Mouse (Mus musculus): ENCODE data around the gene Tulp2.
"Not testable (repeated sequence)": the region's sequence is repeated elsewhere in the genome, so short reads cannot be mapped to it uniquely, and the experiment has no call there.

Tulp2 gene

DNA sequence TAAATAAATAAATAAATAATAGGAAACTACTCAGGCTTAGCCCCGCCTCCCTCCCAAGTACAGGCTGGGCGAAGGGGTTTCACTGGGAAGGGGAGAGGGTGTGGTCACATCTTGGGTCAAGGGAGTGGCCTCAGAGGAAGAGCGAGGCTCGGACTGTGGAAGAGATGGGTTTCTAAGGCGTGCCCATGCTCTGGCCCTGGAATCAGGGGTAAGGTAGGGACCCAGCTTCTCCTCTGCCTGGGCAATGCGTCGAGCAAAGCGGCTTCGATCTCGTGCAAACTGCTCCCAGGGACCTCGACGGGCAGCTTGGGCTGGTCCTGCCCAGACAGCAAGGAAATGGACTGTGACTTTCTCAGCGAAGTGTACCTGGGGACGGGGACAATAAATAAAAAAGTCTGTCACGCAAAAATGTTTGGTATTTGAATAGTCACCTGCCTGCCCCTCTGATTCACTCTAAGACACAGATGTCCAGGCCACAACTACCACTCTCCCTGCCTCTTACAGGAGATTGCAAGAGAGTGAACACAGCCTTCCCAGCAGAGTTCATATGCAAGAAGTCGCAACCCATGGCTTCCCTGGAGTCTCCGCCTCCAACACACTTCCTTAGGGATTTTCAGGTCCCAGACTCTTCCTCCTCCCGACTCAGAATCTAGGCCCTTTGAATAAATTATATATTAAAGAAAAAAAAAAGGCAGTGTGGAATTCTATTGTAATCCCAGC, 41.4 kb downstream of the Tulp2 start:
- DNase-seq = peak in 1 of 2 experiments; percentile 22

DNA sequence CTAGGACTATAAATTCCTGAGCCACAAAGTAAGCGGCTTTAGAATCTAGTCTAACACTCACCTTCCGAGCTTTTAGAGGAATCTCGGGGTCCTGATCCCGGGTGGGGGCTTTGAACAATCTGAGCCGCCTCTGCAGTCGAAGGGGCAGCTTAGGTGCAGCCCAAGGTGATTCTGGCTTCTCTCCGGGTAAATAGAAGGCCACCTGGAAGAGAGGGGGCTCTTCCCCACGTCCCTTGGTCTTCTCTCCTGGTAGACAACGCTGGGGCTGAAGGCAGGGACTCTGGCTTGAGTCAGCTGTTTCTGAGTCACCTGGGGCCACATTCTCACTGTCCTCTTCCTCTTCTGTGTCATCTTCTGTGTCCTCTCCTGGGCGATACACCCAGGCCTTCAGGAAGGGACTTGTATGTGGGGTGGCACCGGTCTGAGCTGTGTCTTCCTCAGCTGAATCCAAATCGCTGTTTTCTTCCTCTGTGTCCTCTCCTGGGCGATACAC, 42.0 kb downstream of the Tulp2 start:
- no peak for DNase-seq

DNA sequence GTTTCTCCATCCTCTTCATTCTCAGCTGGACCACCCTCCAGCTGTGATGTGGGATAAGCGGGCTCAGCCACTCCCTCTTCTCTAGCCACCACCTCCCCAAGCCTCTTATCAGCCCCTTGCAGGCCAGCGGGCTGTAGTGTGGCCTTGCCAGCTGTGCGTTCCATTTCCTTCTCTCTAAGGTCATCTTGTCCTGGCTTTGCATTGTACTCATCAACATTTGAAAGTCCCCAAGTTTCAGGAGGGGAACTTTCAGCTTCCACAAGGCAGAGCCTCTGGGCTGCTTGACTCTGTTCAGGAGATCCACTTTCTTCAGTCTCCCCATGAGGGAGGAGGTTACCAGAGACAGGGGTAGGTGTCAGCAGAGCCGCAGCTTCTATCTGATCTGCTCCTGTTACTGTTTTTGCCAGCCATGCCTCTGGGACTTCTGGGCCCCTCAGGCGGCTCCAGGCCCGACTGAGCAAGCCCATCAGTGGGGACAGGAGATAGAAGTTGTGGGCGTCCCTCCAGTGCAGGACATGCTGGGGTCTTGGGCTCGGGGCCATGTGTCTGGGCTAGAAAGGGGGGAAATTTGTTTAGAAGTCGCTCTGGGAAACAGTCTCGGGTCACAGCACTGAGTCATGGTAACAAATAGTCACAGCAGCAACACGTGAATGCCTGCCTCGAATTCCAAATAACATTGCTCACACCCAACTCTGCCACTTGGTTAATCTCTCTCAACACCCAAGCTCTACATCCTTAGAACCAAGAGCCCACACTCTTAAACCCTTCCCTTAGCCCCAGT, 43.4 kb downstream of the Tulp2 start:
- DNase-seq = no peak

GRCm38 (mm10) chr7:45525809-45526473, 44.3 kb downstream of the Tulp2 start, which contains the start of the genes Ppp1r15a and Plekha4:
Ppp1r15a (minus strand) TSS chr7:45526268.
Plekha4 (plus strand) TSS chr7:45526330.
- DNase-seq = peak; percentile 94 to 97

DNA sequence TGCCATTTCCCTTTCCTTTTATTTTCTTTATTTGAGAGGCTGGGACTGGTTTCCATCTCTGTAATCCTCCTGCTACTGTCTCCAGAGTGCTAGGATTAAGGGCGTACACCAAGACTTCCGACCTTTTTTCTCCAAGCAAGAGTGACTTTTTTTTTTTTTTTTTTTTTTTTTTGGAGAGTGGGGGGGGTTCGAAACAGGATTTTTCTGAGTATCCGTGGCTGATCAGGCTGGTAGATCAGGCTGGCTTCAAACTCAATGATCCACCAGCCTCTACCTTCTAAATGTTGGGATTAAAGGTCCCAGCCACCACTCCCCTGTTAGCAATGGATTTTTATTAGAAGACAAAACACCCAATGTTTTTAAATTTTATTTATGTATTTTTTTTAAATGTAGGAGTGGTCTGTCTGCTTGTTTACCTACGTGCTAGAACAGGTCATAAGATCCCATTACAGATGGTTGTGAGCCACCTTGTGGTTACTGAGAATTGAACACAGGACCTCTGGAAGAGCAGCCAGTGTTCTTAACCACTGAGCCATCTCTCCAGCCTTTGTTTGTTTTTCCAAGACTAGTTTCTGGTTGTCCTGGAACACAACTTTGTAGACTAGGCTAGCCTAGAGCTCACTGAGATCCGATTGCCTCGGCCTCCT, 44.9 kb downstream of the Tulp2 start:
- DNase-seq = peak in 1 of 2 experiments; percentile 19

DNA sequence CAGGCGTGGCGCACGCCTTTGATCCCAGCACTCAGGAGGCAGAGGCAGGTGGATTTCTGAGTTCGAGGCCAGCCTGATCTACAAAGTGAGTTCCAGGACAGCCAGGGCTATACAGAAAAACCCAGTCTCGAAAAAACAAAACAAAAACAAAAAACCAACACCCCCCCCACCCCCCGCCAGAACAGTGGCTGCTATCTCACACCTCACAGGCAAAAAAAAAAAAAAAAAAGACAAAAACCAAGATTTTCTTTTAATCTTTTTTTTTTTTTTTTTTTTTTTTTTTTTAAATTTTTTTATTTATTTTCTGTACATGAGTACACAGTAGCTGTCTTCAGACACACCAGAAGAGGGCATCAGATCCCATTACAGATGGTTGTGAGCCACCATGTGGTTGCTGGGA, 45.5 kb downstream of the Tulp2 start:
- not testable (repeated sequence) for DNase-seq

- DNase-seq = no peak
Observed at GRCm38 (mm10) chr7:45529461-45529860, 47.8 kb downstream of the Tulp2 start.

GRCm38 (mm10) chr7:45530643-45531042, 49.0 kb downstream of the Tulp2 start:
- no peak for DNase-seq

DNA sequence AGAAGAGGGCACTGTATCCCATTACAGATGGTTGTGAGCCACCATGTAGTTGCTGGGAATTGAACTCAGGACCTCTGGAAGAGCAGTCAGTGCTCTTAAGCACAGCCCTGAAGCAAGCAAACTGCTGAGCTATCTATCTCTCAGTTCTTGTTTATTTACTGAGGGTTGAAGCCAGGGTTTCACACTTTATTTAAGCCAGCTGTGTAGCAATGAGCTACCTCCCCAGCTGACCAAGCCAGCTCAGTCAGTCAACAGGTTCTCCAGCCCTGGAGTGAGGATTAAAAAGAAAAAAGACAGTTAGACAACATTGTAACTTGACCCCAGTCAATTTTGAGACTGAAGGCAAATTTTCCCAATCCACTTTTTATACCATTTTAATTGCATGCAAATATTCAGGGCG, 54.0 kb downstream of the Tulp2 start:
- DNase-seq = no peak

DNA sequence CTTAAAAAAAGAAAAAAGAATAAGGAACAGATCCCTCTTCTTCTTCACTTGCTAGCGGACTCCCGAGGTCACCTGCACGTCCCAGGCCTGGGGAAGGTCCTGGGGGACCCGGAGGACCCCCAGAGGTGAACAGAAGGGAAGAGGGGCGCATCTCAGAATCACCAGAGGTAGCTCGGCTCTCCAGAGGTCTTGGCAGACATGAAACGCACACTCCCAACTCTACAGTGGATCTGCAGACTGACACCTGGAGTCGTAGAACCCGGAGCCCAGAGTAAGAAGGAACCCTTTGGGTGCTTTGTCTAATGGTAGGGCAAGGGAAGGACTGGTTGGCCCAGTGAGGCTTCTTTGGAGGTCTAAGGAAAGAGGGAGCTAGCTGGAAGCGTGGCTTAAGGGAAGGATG, 55.9 kb downstream of the Tulp2 start:
- no peak for DNase-seq

DNA sequence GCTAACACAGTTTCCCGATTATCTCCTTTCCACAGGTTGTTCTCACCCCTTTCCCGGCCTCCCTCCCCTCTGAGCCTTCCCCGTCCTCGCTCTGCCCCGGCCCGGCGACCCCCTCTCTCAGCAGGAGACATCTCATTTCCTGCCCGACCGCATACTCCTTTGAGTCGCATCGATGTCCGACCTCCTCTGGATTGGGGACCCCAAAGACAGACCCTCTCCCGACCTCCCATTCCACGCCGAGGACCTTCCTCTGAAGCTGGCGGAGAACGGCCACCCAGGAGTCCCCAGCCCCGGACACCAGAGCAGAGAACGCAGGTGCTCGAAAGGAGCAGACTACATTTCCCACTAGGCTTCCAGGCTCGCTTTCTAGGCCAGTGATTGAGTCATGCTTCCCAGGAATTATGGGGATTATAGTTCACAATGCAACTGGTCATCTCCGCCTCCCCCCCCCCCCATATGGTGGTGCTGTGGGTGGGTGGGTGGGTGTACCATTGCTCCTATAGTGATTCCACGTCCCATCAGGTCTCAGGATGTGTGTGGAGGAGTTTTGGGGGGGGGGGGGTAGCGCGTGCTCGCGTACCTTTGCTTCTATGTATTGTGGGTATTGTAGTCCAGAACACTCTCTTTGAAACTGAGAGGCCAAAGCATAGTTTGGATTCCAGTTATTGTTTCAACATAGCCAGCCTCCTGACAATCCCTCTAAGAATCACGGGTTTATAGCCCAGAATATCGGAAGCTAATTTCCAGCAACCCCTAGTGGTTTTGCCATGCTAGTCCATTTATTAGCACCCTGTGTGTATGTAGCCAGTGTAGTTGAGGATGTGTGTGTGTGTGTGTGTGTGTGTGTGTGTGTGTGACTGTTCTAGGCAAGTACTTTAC, 56.7 kb downstream of the Tulp2 start:
- peak in 1 of 2 experiments; percentile 21 for DNase-seq

DNA sequence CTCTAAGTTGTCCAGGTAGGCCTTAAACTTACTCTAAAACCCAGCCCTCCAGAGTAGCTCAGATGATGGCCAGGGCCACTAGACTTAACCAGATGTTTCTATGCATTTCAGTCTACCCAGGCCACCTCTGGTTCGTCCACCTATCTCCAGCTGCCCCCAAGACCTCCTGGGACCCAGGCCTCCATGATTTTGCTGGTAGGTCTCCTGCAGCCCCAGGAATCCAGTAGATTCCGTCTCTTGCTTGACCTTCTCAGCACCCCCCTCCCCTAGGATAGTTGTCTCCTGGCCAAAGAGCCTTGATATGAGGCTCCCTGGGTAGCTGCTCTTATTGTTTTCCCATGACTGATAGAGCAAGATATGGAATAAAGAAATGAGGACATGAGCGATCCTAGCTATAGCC, 57.4 kb downstream of the Tulp2 start:
- DNase-seq = no peak

DNA sequence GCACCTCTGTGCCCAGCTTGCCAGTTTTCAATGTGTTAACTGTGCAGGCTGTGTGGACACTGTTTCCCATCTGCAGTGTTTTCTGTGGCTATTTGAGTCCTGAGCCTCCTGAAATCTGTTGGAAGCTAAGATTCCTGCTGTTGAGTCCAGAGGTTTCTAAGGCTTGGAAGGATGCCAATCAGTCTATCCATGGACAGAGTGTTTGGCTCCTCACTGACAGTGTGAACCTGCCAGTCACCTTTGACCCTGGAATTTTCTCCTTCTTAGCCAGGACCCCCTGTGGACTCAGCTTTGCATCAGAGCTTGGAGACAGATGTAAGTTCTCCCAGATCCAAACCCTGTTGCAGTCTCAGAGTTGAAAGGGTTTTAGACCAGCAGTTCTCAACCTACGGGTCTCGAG, 58.5 kb downstream of the Tulp2 start:
- DNase-seq = no peak

DNA sequence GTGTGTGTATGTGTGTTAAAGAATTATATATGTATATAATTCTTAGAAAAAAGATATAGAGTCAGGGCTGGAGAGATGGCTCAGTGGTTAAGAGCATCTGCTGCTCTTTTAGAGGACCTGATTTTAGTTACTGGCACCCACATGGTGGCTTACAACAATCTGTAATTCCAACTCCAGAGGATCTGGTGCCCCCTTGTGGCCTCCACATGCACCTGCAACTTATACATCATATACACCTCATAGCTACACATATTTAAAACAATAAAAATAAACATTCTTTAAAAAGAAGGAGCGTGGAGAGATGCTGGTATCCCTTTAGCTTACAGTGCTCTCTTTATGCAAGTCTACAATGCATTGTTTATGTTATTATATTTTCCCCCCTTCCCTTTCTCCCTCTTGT, 62.8 kb downstream of the Tulp2 start:
- no peak for DNase-seq

DNA sequence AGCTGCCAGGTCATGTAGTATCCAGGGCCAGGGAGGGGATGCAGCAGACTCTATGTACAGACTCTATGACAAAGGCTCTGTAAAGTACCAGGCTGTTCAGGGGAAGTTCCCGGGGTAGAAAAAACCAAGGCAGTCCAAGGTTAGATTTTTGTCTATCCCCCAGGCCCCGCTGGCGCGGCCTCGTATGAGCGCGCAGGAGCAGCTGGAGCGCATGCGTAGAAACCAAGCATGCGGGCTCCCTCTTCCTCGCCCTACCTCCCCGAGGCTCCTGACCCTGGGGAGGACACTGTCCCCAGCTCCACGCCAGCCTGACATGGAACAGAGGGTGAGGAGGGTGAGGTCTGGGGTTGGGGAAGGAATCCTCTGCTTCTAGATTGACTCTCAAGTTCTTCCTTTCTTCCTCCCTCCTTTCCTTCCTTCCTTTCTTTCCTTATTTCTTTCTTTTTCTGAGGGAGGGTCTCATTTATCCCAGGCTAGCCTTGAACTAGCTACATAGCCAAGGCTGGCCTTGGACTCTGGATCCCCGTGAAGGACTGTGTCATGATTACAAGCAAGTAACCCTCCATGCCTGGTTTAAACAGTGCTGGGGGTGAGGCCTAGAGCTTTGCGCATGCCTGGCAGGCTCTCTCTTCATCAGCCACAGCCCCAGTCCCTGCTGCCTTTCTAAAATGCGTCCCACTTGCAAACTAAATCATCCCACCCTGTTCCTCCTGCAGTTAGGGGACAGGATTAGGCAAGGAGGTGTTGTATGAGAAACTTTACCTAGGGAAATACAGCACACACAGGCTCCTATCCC, 68.2 kb downstream of the Tulp2 start:
- no peak for DNase-seq

- DNase-seq = no peak
Observed at GRCm38 (mm10) chr7:45550821-45551511, 69.3 kb downstream of the Tulp2 start.

DNA sequence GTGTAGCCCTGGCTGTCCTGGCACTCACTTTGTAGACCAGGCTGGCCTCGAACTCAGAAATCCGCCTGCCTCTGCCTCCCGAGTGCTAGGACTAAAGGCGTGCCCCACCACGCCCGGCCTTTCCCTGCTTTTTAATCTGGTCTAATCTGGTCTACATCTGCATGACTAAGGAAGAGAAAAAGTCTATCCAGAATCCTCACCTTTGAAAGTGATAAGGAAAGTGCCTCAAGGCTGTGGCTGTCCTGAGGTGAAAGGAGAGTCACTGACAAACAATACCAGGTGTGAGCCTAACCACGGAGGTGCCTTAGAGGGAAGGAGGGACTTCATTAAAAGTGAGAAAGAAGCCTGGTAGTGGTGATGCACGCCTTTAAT, 69.8 kb downstream of the Tulp2 start:
- no peak for DNase-seq

DNA sequence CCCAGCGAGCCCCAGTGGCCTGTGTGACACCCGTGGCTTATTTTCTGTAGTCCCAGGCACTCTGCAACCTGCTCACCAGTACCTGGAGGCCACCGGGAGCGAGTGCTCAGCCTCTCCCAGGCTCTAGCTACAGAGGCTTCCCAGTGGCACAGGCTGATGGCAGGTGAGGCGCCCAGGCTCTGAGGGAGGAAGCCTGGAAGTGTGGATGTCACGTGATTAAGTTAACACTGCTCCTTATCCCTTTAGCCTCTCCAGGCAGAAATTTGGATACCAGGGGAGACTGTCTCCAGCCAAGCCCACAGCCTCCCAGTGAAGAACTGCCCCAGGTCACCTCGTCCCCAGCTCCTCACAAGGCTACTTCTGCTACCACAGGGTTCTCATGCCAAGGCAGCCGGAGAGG, 71.8 kb downstream of the Tulp2 start:
- no peak for DNase-seq

- no peak for DNase-seq
Observed at GRCm38 (mm10) chr7:45553990-45554389, 72.3 kb downstream of the Tulp2 start.

GRCm38 (mm10) chr7:45554744-45555143, 73.1 kb downstream of the Tulp2 start, which contains the start of gene Hsd17b14:
Hsd17b14 (plus strand) TSS chr7:45554893.
- DNase-seq = no peak

All from thymus, postnatal 36 days (tissue).